Mouse (Mus musculus) liver, adult 2 months (tissue): ENCODE measurements at regions not wholly inside any gene's neighbourhood (a gene's known extent, or its start where the extent isn't known, plus 50 kb on each side); places are given as distances from the start of the nearest gene placed in this dataset.
A peak's percentile ranks its signal among the peaks of the same experiment; 100 is the strongest.

Source experiments
- DNase-seq: peaks from one replicate; pipeline ENCODE4 v3.0.0-alpha.2; 2011; ENCODE audit warnings: low read depth, low spot score; ENCODE audit errors: extremely low read depth
- H3K27ac ChIP-seq: fragments of 200-500 bp; replicated peaks from 2 replicates; pipeline ENCODE4 v1.5.1; 2012; ENCODE audit warnings: low read depth, mild to moderate bottlenecking, control low read depth, inconsistent platforms, low read length; ENCODE audit not compliant: insufficient read depth
- H3K27me3 ChIP-seq: fragments of 200-500 bp; 2 replicates; pipeline ENCODE4 v1.6.1; 2012; ENCODE audit warnings: mild to moderate bottlenecking, moderate library complexity, low read length, inconsistent platforms; ENCODE audit not compliant: control insufficient read depth, insufficient read depth
- H3K36me3 ChIP-seq: fragments of 200-500 bp; 2 replicates; pipeline ENCODE4 v1.6.1; 2012; ENCODE audit warnings: low read length, inconsistent platforms; ENCODE audit not compliant: control insufficient read depth, insufficient read depth
- H3K4me1 ChIP-seq: fragments of 200-500 bp; 2 replicates; pipeline ENCODE4 v1.6.1; 2011; ENCODE audit warnings: low read length; ENCODE audit not compliant: control insufficient read depth, insufficient read depth
- H3K4me3 ChIP-seq: fragments of 200-500 bp; 2 replicates; pipeline ENCODE4 v1.5.1; 2011; ENCODE audit warnings: low read depth, mild to moderate bottlenecking, control low read depth, low read length, moderate library complexity; ENCODE audit not compliant: insufficient read depth
- H3K79me2 ChIP-seq: fragments of 200-500 bp; 2 replicates; pipeline ENCODE4 v1.6.1; 2012; ENCODE audit warnings: inconsistent platforms, mild to moderate bottlenecking, low read length, moderate library complexity; ENCODE audit not compliant: control insufficient read depth, insufficient read depth
- H3K9ac ChIP-seq: fragments of 200-500 bp; 2 replicates; pipeline ENCODE4 v1.6.1; 2012; ENCODE audit warnings: low read depth, mild to moderate bottlenecking, control low read depth, inconsistent platforms, low read length
- CTCF ChIP-seq: fragments of 200-500 bp; IDR thresholded peaks from 2 replicates; pipeline ENCODE4 v1.5.1; 2011; ENCODE audit warnings: low read depth, low read length, control low read depth
- POLR2A ChIP-seq: fragments of 200-500 bp; IDR thresholded peaks from 2 replicates; pipeline ENCODE4 v1.6.1; 2011; ENCODE audit warnings: low read length, control low read depth; ENCODE audit not compliant: insufficient read depth; ENCODE audit errors: extremely low read depth
- WGBS: fragments of 180-500 bp; shearing (Covaris S2); methylation state at CpG from one replicate; pipeline ENCODE4 v1.1.7; 2018; 5-methylcytosine and 5-hydroxymethylcytosine counted together

GRCm38 (mm10) chr10:42131798-42132197, 113.6 kb upstream of the Armc2 start:
- Histone ChIP-seq H3K36me3 (no peaks in the 10 kb centered on the region), H3K4me1 (0 out of 2 replicates have a peak, but pooled peaks cover 2% of the 10 kb centered on the region), H3K27ac (no peak overlapping the region), H3K27me3 (no peaks in the 10 kb centered on the region), H3K4me3 (no peak overlapping the region), H3K9ac (no peak overlapping the region), H3K79me2 (no peaks in the 10 kb centered on the region)
- no peak for DNase-seq
- WGBS = 93% methylated on average over 6 of the region's 6 CpGs
- TF ChIP-seq POLR2A = no peak
- no peak for TF ChIP-seq CTCF

GRCm38 (mm10) chr10:42131298-42131697, 113.1 kb upstream of the Armc2 start:
- Histone ChIP-seq H3K36me3 (no peaks in the 10 kb centered on the region), H3K4me3 (no peak overlapping the region), H3K27ac (0 out of 2 replicates have a peak overlapping the region, but pooled peaks have one; percentile 13), H3K79me2 (no peaks in the 10 kb centered on the region), H3K9ac (no peak overlapping the region), H3K4me1 (0 out of 2 replicates have a peak, but pooled peaks cover 2% of the 10 kb centered on the region), H3K27me3 (no peaks in the 10 kb centered on the region)
- DNase-seq = no peak
- no peak for TF ChIP-seq POLR2A
- TF ChIP-seq CTCF = no peak
- WGBS = 57% methylated on average over 2 of the region's 2 CpGs

DNA sequence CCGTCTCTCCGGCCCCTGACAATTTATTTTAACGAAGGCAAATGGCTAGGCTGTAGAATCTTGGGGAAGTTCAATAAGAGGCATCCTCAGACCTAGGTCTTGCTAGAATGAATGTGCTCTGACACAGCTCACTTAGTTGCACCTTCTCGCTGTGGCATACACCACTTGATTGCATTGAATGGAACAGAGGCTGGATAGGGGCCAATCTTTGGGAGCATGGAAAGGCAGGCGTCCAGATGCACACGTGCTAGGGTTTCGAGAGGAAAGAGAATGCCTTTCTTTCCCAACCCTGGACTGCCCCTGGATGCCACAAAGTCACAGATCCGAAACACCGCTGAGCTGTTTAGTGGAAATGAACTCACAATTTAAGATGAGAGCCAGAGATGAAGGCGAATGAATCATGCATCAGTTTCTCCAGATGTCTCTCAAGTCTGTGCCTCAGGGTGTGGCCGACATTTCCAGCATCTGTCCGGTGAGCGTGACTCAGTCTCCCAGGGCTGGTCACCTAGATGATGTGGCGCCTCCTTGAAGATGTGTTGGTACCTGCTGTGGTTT, 109.7 kb upstream of the Armc2 start:
- no peaks in the 10 kb centered on the region for H3K36me3 ChIP-seq
- WGBS = 93% methylated on average over 14 of the region's 14 CpGs
- no peaks in the 10 kb centered on the region for H3K79me2 ChIP-seq
- DNase-seq = no peak
- no peaks in the 10 kb centered on the region for H3K27me3 ChIP-seq
- no peak overlapping the region for H3K4me3 ChIP-seq
- 0 out of 2 replicates have a peak, but pooled peaks cover 2% of the 10 kb centered on the region for H3K4me1 ChIP-seq
- H3K27ac ChIP-seq = no peak overlapping the region
- H3K9ac ChIP-seq = no peak overlapping the region
- TF ChIP-seq POLR2A (no peak), CTCF (no peak)

DNA sequence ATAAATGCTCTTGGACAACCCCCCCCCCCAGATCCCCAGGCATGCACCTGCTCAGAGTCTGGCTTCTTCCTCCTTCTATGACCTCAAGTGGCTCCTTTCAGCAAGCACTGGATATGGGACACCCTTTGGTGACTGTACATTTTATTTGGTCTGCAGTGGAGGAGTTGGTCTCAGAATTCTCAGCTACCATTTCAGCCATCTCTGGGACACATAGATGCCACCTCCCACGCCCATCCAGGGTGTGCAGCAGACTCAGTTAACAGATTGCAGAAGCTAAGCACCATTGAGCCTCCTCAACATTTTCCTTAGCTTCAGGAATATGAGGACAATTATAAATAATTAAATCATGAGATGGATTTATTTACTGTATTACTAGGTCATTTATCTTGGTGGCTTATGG, 108.6 kb upstream of the Armc2 start:
- H3K79me2 ChIP-seq = no peaks in the 10 kb centered on the region
- WGBS = 88% methylated on average over 1 of the region's 1 CpGs
- no peak overlapping the region for H3K4me3 ChIP-seq
- H3K27ac ChIP-seq = no peak overlapping the region
- DNase-seq = no peak
- H3K36me3 ChIP-seq = no peaks in the 10 kb centered on the region
- 0 out of 2 replicates have a peak, but pooled peaks cover 2% of the 10 kb centered on the region for H3K4me1 ChIP-seq
- H3K27me3 ChIP-seq = no peaks in the 10 kb centered on the region
- no peak overlapping the region for H3K9ac ChIP-seq
- TF ChIP-seq POLR2A (no peak), CTCF (no peak)

- 80% methylated on average over 7 of the region's 7 CpGs for WGBS
- Histone ChIP-seq H3K4me3 (no peak overlapping the region), H3K27me3 (no peaks in the 10 kb centered on the region), H3K36me3 (no peaks in the 10 kb centered on the region), H3K9ac (no peak overlapping the region), H3K27ac (no peak overlapping the region), H3K4me1 (no peaks in the 10 kb centered on the region), H3K79me2 (no peaks in the 10 kb centered on the region)
- DNase-seq = no peak
- no peak for TF ChIP-seq POLR2A
- no peak for TF ChIP-seq CTCF
These were observed 104.8 kb upstream of the Armc2 start for GRCm38 (mm10) chr10:42122768-42123635.

DNA sequence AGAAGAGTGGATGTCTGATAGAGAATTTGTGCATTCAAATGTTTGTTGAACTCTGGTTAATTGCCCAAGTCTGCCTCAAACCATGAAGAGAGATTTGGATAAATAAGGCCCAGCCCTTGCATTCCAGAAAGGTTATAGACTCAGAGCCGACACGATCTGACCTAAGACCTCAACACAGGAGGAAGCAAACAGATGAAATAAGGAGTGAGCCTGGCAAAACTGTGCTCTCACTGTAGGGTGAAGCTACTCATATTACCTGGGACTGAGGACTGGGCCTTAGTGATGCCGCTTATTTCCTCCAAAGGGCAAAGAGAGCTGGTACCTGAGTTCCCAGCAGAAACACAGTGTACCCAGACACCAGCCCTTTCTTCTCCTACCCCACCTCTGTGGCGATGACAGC, 103.7 kb upstream of the Armc2 start:
- no peak overlapping the region for H3K27ac ChIP-seq

More for the DNA sequence above, 103.7 kb upstream of the Armc2 start:
- H3K4me3 ChIP-seq = no peak overlapping the region
- H3K79me2 ChIP-seq = no peaks in the 10 kb centered on the region
- H3K36me3 ChIP-seq = no peaks in the 10 kb centered on the region
- no peak for TF ChIP-seq CTCF
- TF ChIP-seq POLR2A = no peak
- DNase-seq = no peak
- no peaks in the 10 kb centered on the region for H3K4me1 ChIP-seq
- H3K27me3 ChIP-seq = no peaks in the 10 kb centered on the region
- no peak overlapping the region for H3K9ac ChIP-seq
- 60% methylated on average over 4 of the region's 4 CpGs for WGBS
